Mouse (Mus musculus) hindbrain, embryonic 10.5 days (tissue): ENCODE data around the gene Pcca. TPM values are rescaled to one million over a fixed set of nuclear protein-coding genes. Genes with fewer than 3 reads are reported as not detected.

Experiments
- DNase-seq: peaks from one replicate; pipeline ENCODE4 v3.0.0-alpha.2; 2017; ENCODE audit warnings: low spot score
- H3K27ac ChIP-seq: fragments of 300-500 bp; sonication (generic); 2 replicates; pipeline ENCODE4 v1.5.1; 2016; ENCODE audit warnings: mild to moderate bottlenecking, moderate library complexity
- H3K27me3 ChIP-seq: fragments of 300-500 bp; sonication (generic); 2 replicates; pipeline ENCODE4 v1.6.1; 2016; ENCODE audit warnings: mild to moderate bottlenecking; ENCODE audit not compliant: poor library complexity, insufficient read depth, severe bottlenecking
- H3K36me3 ChIP-seq: fragments of 300-500 bp; sonication (generic); 2 replicates; pipeline ENCODE4 v1.6.1; 2016; ENCODE audit warnings: mild to moderate bottlenecking, moderate library complexity
- H3K4me1 ChIP-seq: fragments of 300-500 bp; sonication (generic); replicated peaks from 2 replicates; pipeline ENCODE4 v1.6.1; 2016; ENCODE audit warnings: mild to moderate bottlenecking
- H3K4me3 ChIP-seq: fragments of 300-500 bp; sonication (generic); 2 replicates; pipeline ENCODE4 v1.5.1; 2016; ENCODE audit warnings: mild to moderate bottlenecking, moderate library complexity
- H3K9me3 ChIP-seq: fragments of 300-500 bp; sonication (generic); 2 replicates; pipeline ENCODE4 v1.6.1; 2016; ENCODE audit warnings: mild to moderate bottlenecking, moderate library complexity
- WGBS: fragments of 180-500 bp; shearing (Covaris S2); methylation state at CpG from one replicate; pipeline ENCODE4 v1.1.7; 2016; 5-methylcytosine and 5-hydroxymethylcytosine counted together
- polyA plus RNA-seq: library from polyadenylated mRNA; unstranded; fragments of >200 nt; fragmentation: Nextera tagmentation; extraction: Ambion mirVana; gene quantifications from 2 replicates; pipeline ENCODE4 v1.2.1, GENCODE M21; 2016

Gene Pcca
- 25.6 and 29.3 TPM in 2 replicates for polyA plus RNA-seq

GRCm38 (mm10) chr14:122534017-122534924 is at the start of gene Pcca:
Pcca (plus strand) TSS chr14:122534324.
- Histone ChIP-seq H3K4me1 (peaks cover 18% of the 10 kb centered on the region), H3K27ac (peak within 1 kb of the TSS; percentile 87), H3K4me3 (peak within 1 kb of the TSS; percentile 66), H3K27me3 (no peaks in the 10 kb centered on the region), H3K36me3 (no peaks in the 10 kb centered on the region), H3K9me3 (no peaks in the 10 kb centered on the region)
- peak; percentile 99 for DNase-seq
- 1% methylated on average over 54 of the region's 54 CpGs for whole genome bisulfite sequencing

- Histone ChIP-seq H3K27me3 (peaks cover 99% of the 10 kb centered on the region), H3K9me3 (no peaks in the 10 kb centered on the region), H3K4me1 (peaks cover 53% of the 10 kb centered on the region), H3K27ac (peak overlapping the region; percentile 77), H3K36me3 (peaks cover 2% of the 10 kb centered on the region; the same call in 1 of the 2 replicates), H3K4me3 (peak overlapping the region; percentile 41)
- 5% methylated on average over 4 of the region's 4 CpGs for WGBS
- DNase-seq, result peak; percentile 24
Observed at GRCm38 (mm10) chr14:122484458-122484843, 49.7 kb upstream of the Pcca start.

GRCm38 (mm10) chr14:122484844-122485551 is 49.1 kb upstream of the Pcca start:
- peaks cover 99% of the 10 kb centered on the region for H3K27me3 ChIP-seq
- H3K4me1 ChIP-seq, result peaks cover 57% of the 10 kb centered on the region
- peak; percentile 67 for DNase-seq
- WGBS, result under 1% methylated on average over 24 of the region's 24 CpGs
- peak overlapping the region; percentile 77 for H3K27ac ChIP-seq
- H3K9me3 ChIP-seq, result no peaks in the 10 kb centered on the region
- H3K36me3 ChIP-seq, result no peaks in the 10 kb centered on the region; the same call in 1 of the 2 replicates
- H3K4me3 ChIP-seq, result peak overlapping the region; percentile 41

GRCm38 (mm10) chr14:122485635-122486181 is 48.4 kb upstream of the Pcca start:
- no peaks in the 10 kb centered on the region; the same call in 1 of the 2 replicates for H3K36me3 ChIP-seq
- DNase-seq, result peak; percentile 39
- H3K27me3 ChIP-seq, result peaks cover 99% of the 10 kb centered on the region
- peak overlapping the region; percentile 77 for H3K27ac ChIP-seq
- no peaks in the 10 kb centered on the region for H3K9me3 ChIP-seq
- under 1% methylated on average over 12 of the region's 12 CpGs for WGBS
- peaks cover 60% of the 10 kb centered on the region for H3K4me1 ChIP-seq
- H3K4me3 ChIP-seq, result peak overlapping the region; percentile 41

GRCm38 (mm10) chr14:122486611-122487010 is 47.5 kb upstream of the Pcca start:
- H3K4me1 ChIP-seq, result peaks cover 61% of the 10 kb centered on the region
- H3K27me3 ChIP-seq, result peaks cover 99% of the 10 kb centered on the region
- no peaks in the 10 kb centered on the region for H3K36me3 ChIP-seq
- H3K4me3 ChIP-seq, result no peak overlapping the region
- DNase-seq, result no peak
- H3K9me3 ChIP-seq, result no peaks in the 10 kb centered on the region
- no peak overlapping the region for H3K27ac ChIP-seq
- WGBS, result 10% methylated on average over 1 of the region's 1 CpGs

- Histone ChIP-seq H3K4me1 (peaks cover 54% of the 10 kb centered on the region), H3K27me3 (peaks cover 98% of the 10 kb centered on the region), H3K4me3 (no peak overlapping the region), H3K27ac (no peak overlapping the region), H3K9me3 (no peaks in the 10 kb centered on the region), H3K36me3 (no peaks in the 10 kb centered on the region)
- WGBS, result 1% methylated on average over 5 of the region's 5 CpGs
- DNase-seq, result peak; percentile 47
Observed at GRCm38 (mm10) chr14:122487366-122487765, 46.8 kb upstream of the Pcca start.

GRCm38 (mm10) chr14:122489041-122489440 is 45.1 kb upstream of the Pcca start:
- Histone ChIP-seq H3K4me1 (peaks cover 39% of the 10 kb centered on the region), H3K36me3 (no peaks in the 10 kb centered on the region), H3K27me3 (peaks cover 97% of the 10 kb centered on the region), H3K9me3 (0 out of 2 replicates have a peak, but pooled peaks cover 4% of the 10 kb centered on the region), H3K4me3 (peak overlapping the region; percentile 52; the same call in 1 of the 2 replicates), H3K27ac (no peak overlapping the region)
- DNase-seq, result no peak
- 2% methylated on average over 5 of the region's 5 CpGs for WGBS

GRCm38 (mm10) chr14:122489686-122490414 is 44.3 kb upstream of the Pcca start:
- peak overlapping the region; percentile 52 for H3K4me3 ChIP-seq
- H3K36me3 ChIP-seq, result no peaks in the 10 kb centered on the region
- peaks cover 8% of the 10 kb centered on the region; the same call in 1 of the 2 replicates for H3K9me3 ChIP-seq
- H3K4me1 ChIP-seq, result peaks cover 30% of the 10 kb centered on the region
- H3K27me3 ChIP-seq, result peaks cover 89% of the 10 kb centered on the region
- DNase-seq, result no peak
- 2% methylated on average over 12 of the region's 12 CpGs for WGBS
- H3K27ac ChIP-seq, result no peak overlapping the region

GRCm38 (mm10) chr14:122490441-122491328 is 43.4 kb upstream of the Pcca start, which contains the start of gene Gm10837:
Gm10837 (plus strand) TSS chr14:122490586.
- WGBS, result under 1% methylated on average over 51 of the region's 51 CpGs
- Histone ChIP-seq H3K9me3 (peaks cover 8% of the 10 kb centered on the region; the same call in 1 of the 2 replicates), H3K4me3 (peak within 1 kb of the TSS; percentile 52), H3K36me3 (no peaks in the 10 kb centered on the region), H3K27me3 (peaks cover 82% of the 10 kb centered on the region), H3K27ac (peak within 1 kb of the TSS; percentile 81), H3K4me1 (peaks cover 22% of the 10 kb centered on the region)
- DNase-seq, result peak; percentile 68

GRCm38 (mm10) chr14:122491521-122491920 is 42.6 kb upstream of the Pcca start:
- peaks cover 19% of the 10 kb centered on the region for H3K4me1 ChIP-seq
- H3K27ac ChIP-seq, result no peak overlapping the region
- WGBS, result 61% methylated on average over 6 of the region's 6 CpGs
- H3K4me3 ChIP-seq, result no peak overlapping the region
- peaks cover 74% of the 10 kb centered on the region for H3K27me3 ChIP-seq
- DNase-seq, result no peak
- no peaks in the 10 kb centered on the region for H3K36me3 ChIP-seq
- peaks cover 8% of the 10 kb centered on the region; the same call in 1 of the 2 replicates for H3K9me3 ChIP-seq

GRCm38 (mm10) chr14:122492015-122492414 is 42.1 kb upstream of the Pcca start:
- Histone ChIP-seq H3K4me1 (peaks cover 19% of the 10 kb centered on the region), H3K27ac (no peak overlapping the region), H3K4me3 (no peak overlapping the region), H3K9me3 (peaks cover 8% of the 10 kb centered on the region; the same call in 1 of the 2 replicates), H3K36me3 (no peaks in the 10 kb centered on the region), H3K27me3 (peaks cover 73% of the 10 kb centered on the region)
- no peak for DNase-seq
- 86% methylated on average over 1 of the region's 1 CpGs for WGBS
